Mouse (Mus musculus): ENCODE data around the gene Gsx1. TPM values are rescaled to one million over a fixed set of nuclear protein-coding genes. Genes with fewer than 3 reads are reported as not detected.

Gsx1 gene
- polyA plus RNA-seq (2012; rRNA removed): not detected in 2 replicates

DNA sequence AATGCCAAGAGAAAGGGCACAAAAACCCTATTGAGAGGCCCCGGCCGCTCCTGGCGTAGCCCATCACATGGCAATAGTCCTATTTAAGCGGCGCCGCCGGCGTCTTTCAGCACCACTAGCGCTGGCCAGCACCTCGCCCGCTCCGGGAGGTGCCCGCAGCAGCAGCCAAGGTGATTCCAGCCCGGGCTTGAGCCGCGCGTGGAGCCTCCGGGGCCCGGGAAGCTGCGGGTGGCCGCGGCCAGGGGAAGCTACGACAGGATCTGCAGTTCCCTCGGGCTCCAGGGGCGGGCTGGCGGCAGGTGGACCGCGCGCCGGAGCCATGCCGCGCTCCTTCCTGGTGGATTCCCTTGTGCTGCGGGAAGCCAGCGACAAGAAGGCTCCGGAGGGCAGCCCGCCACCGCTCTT lies at the start of gene Gsx1:
TSS of gene Gsx1 (plus strand) at position 126 of the 405 bp plus-strand sequence.
- Histone ChIP-seq H3K27ac (ENCODE audit: insufficient read depth, low read length) (no peak within 1 kb of the TSS), H3K4me3 (ENCODE audit: extremely low read depth, insufficient read depth, insufficient read length) (peak within 1 kb of the TSS; percentile 45), H3K36me3 (ENCODE audit: control insufficient read depth, insufficient read depth, low read length) (no peaks in the 10 kb centered on the region), H3K4me1 (ENCODE audit: control insufficient read depth, insufficient read depth, insufficient read length) (peaks cover 16% of the 10 kb centered on the region), H3K27me3 (ENCODE audit: control insufficient read depth, insufficient read depth, low read length) (peaks cover 31% of the 10 kb centered on the region)
- peak in 1 of 2 experiments; percentile 13 for DNase-seq (ENCODE audit: low read depth in 1 of 2, low spot score in 2 of 2)
- WGBS: 2% methylated on average over 37 of the region's 37 CpGs
- TF ChIP-seq POLR2A (IDR thresholded peaks at IDR 0.05; ENCODE audit: low read depth, low read length): no peak
- no peak for TF ChIP-seq CTCF (IDR thresholded peaks at IDR 0.05; ENCODE audit: extremely low read depth, insufficient read depth, insufficient read length, insufficient replicate concordance)

DNA sequence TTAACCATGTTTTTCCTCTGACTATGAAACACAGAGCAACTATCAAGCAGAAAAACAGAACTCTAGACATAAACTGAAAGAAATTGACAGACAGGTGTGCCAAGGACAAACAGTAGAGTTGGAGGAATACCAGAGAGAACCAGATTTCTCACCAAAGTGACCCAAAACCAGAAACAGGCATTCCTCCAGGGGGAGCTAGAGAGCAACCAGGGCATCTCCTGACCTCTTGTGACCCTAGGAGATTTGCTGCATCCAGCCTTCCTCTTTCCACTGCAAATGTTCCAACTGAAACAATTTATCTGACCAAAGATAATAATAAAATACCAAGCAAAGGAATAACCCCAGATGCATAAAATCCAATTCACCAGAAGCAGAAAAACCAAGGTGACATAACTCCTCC lies 41.2 kb upstream of the Gsx1 start:
- no peaks in the 10 kb centered on the region for H3K4me1 ChIP-seq (ENCODE audit: control insufficient read depth, insufficient read depth, insufficient read length)
- no peak for TF ChIP-seq CTCF (IDR thresholded peaks at IDR 0.05; ENCODE audit: extremely low read depth, insufficient read depth, insufficient read length, insufficient replicate concordance)
- TF ChIP-seq POLR2A (IDR thresholded peaks at IDR 0.05; ENCODE audit: low read depth, low read length): no peak
- H3K36me3 ChIP-seq (ENCODE audit: control insufficient read depth, insufficient read depth, low read length): no peaks in the 10 kb centered on the region
- DNase-seq (ENCODE audit: low read depth in 1 of 2, low spot score in 2 of 2): no peak
- no peak overlapping the region for H3K4me3 ChIP-seq (ENCODE audit: extremely low read depth, insufficient read depth, insufficient read length)
- H3K27ac ChIP-seq (ENCODE audit: insufficient read depth, low read length): no peak overlapping the region
- H3K27me3 ChIP-seq (ENCODE audit: control insufficient read depth, insufficient read depth, low read length): no peaks in the 10 kb centered on the region

DNA sequence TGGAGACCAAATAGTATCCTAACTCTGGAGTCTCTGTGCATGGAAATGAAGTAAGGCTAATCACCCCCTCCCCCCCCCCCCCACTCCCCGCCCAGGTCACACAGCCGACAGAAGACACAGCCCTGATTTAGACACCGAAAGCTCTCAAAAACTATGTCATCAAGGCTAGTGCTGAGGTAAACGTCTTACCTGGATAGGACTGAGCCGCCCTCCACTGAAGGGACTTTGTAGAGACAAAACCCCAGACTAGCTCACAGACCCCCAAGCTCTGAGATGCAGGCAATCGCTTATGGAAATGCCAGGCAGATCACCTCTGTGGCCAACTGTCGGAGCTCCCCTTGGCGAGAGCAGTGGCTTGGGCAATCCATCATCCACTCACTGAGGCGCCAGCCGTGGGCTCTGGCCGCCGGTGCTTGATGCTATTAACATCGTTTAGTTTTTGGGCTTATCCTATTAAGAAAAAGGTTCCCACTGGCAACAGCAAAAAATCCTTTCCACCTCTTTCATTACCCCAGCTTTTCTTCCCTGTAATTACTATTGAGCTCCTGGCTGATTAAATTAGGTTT lies 33.6 kb upstream of the Gsx1 start:
- no peak overlapping the region for H3K4me3 ChIP-seq (ENCODE audit: extremely low read depth, insufficient read depth, insufficient read length)
- H3K4me1 ChIP-seq (ENCODE audit: control insufficient read depth, insufficient read depth, insufficient read length): no peaks in the 10 kb centered on the region
- H3K36me3 ChIP-seq (ENCODE audit: control insufficient read depth, insufficient read depth, low read length): no peaks in the 10 kb centered on the region
- 43% methylated on average over 13 of the region's 13 CpGs for WGBS
- H3K27me3 ChIP-seq (ENCODE audit: control insufficient read depth, insufficient read depth, low read length): no peaks in the 10 kb centered on the region
- TF ChIP-seq CTCF (IDR thresholded peaks at IDR 0.05; ENCODE audit: extremely low read depth, insufficient read depth, insufficient read length, insufficient replicate concordance) (no peak), POLR2A (IDR thresholded peaks at IDR 0.05; ENCODE audit: low read depth, low read length) (no peak)
- no peak for DNase-seq (ENCODE audit: low read depth in 1 of 2, low spot score in 2 of 2)
- H3K27ac ChIP-seq (ENCODE audit: insufficient read depth, low read length): no peak overlapping the region

DNA sequence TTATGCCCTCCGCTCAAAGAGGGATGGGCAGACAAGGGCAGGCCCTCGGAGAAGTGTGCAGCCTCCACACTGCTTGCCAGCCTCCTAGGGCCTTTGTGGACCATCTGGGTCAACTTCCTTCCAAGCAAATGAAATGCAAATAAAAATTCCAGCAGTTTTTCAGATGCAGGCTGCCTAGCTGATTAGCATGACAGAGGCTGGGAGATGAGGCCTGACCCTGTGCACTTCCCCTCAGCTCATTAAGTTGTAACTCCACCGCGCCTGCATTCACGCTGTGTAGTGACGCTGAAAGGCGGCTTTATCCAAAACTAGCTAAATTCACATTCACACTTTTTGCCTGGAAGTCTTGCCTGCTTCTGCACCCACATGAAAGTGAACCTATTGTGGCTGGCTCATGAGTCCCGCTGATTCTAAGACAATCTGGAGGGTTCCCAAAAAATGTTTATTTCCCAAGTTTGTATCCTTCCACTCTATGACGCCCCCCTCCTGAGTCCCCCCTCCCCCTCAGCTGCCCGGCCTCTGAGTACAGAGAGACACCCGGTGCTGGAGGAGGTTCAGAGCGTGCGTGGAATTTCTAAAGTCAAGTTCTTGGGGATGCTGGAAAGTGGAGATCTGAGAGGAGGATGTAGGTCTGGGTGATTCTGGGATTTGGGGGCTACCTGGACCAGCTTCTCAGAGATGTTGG lies 32.9 kb upstream of the Gsx1 start:
- H3K27ac ChIP-seq (ENCODE audit: insufficient read depth, low read length): no peak overlapping the region
- no peaks in the 10 kb centered on the region for H3K36me3 ChIP-seq (ENCODE audit: control insufficient read depth, insufficient read depth, low read length)
- H3K4me3 ChIP-seq (ENCODE audit: extremely low read depth, insufficient read depth, insufficient read length): no peak overlapping the region
- WGBS: 44% methylated on average over 13 of the region's 13 CpGs
- no peaks in the 10 kb centered on the region for H3K27me3 ChIP-seq (ENCODE audit: control insufficient read depth, insufficient read depth, low read length)
- DNase-seq (ENCODE audit: low read depth in 1 of 2, low spot score in 2 of 2): no peak
- no peaks in the 10 kb centered on the region for H3K4me1 ChIP-seq (ENCODE audit: control insufficient read depth, insufficient read depth, insufficient read length)
- TF ChIP-seq POLR2A (IDR thresholded peaks at IDR 0.05; ENCODE audit: low read depth, low read length): no peak
- TF ChIP-seq CTCF (IDR thresholded peaks at IDR 0.05; ENCODE audit: extremely low read depth, insufficient read depth, insufficient read length, insufficient replicate concordance): no peak

- H3K27me3 ChIP-seq (ENCODE audit: control insufficient read depth, insufficient read depth, low read length): no peaks in the 10 kb centered on the region
- no peaks in the 10 kb centered on the region for H3K36me3 ChIP-seq (ENCODE audit: control insufficient read depth, insufficient read depth, low read length)
- no peak overlapping the region for H3K27ac ChIP-seq (ENCODE audit: insufficient read depth, low read length)
- no peak for TF ChIP-seq CTCF (IDR thresholded peaks at IDR 0.05; ENCODE audit: extremely low read depth, insufficient read depth, insufficient read length, insufficient replicate concordance)
- TF ChIP-seq POLR2A (IDR thresholded peaks at IDR 0.05; ENCODE audit: low read depth, low read length): no peak
- H3K4me3 ChIP-seq (ENCODE audit: extremely low read depth, insufficient read depth, insufficient read length): no peak overlapping the region
- WGBS: 44% methylated on average over 3 of the region's 3 CpGs
- no peaks in the 10 kb centered on the region for H3K4me1 ChIP-seq (ENCODE audit: control insufficient read depth, insufficient read depth, insufficient read length)
- no peak for DNase-seq (ENCODE audit: low read depth in 1 of 2, low spot score in 2 of 2)
Measured at GRCm38 (mm10) chr5:147156376-147156775, 32.1 kb upstream of the Gsx1 start.

GRCm38 (mm10) chr5:147157441-147157840 lies 31.1 kb upstream of the Gsx1 start:
- no peak for DNase-seq (ENCODE audit: low read depth in 1 of 2, low spot score in 2 of 2)
- no peak overlapping the region for H3K27ac ChIP-seq (ENCODE audit: insufficient read depth, low read length)
- H3K27me3 ChIP-seq (ENCODE audit: control insufficient read depth, insufficient read depth, low read length): no peaks in the 10 kb centered on the region
- 77% methylated on average over 7 of the region's 7 CpGs for WGBS
- H3K4me3 ChIP-seq (ENCODE audit: extremely low read depth, insufficient read depth, insufficient read length): no peak overlapping the region
- TF ChIP-seq CTCF (IDR thresholded peaks at IDR 0.05; ENCODE audit: extremely low read depth, insufficient read depth, insufficient read length, insufficient replicate concordance) (no peak), POLR2A (IDR thresholded peaks at IDR 0.05; ENCODE audit: low read depth, low read length) (no peak)
- no peaks in the 10 kb centered on the region for H3K4me1 ChIP-seq (ENCODE audit: control insufficient read depth, insufficient read depth, insufficient read length)
- H3K36me3 ChIP-seq (ENCODE audit: control insufficient read depth, insufficient read depth, low read length): no peaks in the 10 kb centered on the region

GRCm38 (mm10) chr5:147159320-147159719 lies 29.2 kb upstream of the Gsx1 start:
- TF ChIP-seq CTCF (IDR thresholded peaks at IDR 0.05; ENCODE audit: extremely low read depth, insufficient read depth, insufficient read length, insufficient replicate concordance) (no peak), POLR2A (IDR thresholded peaks at IDR 0.05; ENCODE audit: low read depth, low read length) (no peak)
- Histone ChIP-seq H3K4me1 (ENCODE audit: control insufficient read depth, insufficient read depth, insufficient read length) (no peaks in the 10 kb centered on the region), H3K27me3 (ENCODE audit: control insufficient read depth, insufficient read depth, low read length) (no peaks in the 10 kb centered on the region), H3K36me3 (ENCODE audit: control insufficient read depth, insufficient read depth, low read length) (no peaks in the 10 kb centered on the region), H3K27ac (ENCODE audit: insufficient read depth, low read length) (no peak overlapping the region), H3K4me3 (ENCODE audit: extremely low read depth, insufficient read depth, insufficient read length) (no peak overlapping the region)
- 23% methylated on average over 6 of the region's 6 CpGs for WGBS
- peak in 1 of 2 experiments; percentile 21 for DNase-seq (ENCODE audit: low read depth in 1 of 2, low spot score in 2 of 2)
